Mouse (Mus musculus) intestine, postnatal 0 days (tissue): ENCODE measurements at regions not wholly inside any gene's neighbourhood (a gene's known extent, or its start where the extent isn't known, plus 50 kb on each side); places are given as distances from the start of the nearest gene placed in this dataset.
A peak's percentile ranks its signal among the peaks of the same experiment; 100 is the strongest.

Experiments used
- ATAC-seq: fragments of 200-750 bp; cut with Nextera tagmentation; 2 replicates; pipeline ENCODE4 v1.8.0; 2017; ENCODE audit warnings: mild to moderate bottlenecking, moderate TSS enrichment, moderate library complexity
- H3K27ac ChIP-seq: fragments of 300-500 bp; sonication (generic); 2 replicates; pipeline ENCODE4 v1.5.1; 2014; ENCODE audit warnings: mild to moderate bottlenecking, low read depth, low read length, moderate library complexity
- H3K27me3 ChIP-seq: fragments of 300-500 bp; sonication (generic); replicated peaks from 2 replicates; pipeline ENCODE4 v1.6.1; 2014; ENCODE audit warnings: low read length, mixed read lengths; ENCODE audit not compliant: control insufficient read depth, insufficient read depth
- H3K36me3 ChIP-seq: fragments of 300-500 bp; sonication (generic); 2 replicates; pipeline ENCODE4 v1.6.1; 2014; ENCODE audit warnings: mild to moderate bottlenecking, moderate library complexity; ENCODE audit not compliant: control insufficient read depth, insufficient read depth
- H3K4me1 ChIP-seq: fragments of 300-500 bp; sonication (generic); replicated peaks from 2 replicates; pipeline ENCODE4 v1.6.1; 2014; ENCODE audit warnings: antibody characterized with exemption, low read length, mixed read lengths; ENCODE audit not compliant: control insufficient read depth, insufficient read depth
- H3K4me2 ChIP-seq: fragments of 300-500 bp; sonication (generic); replicated peaks from 2 replicates; pipeline ENCODE4 v1.6.1; 2014; ENCODE audit warnings: low read depth, mild to moderate bottlenecking, moderate library complexity
- H3K4me3 ChIP-seq: fragments of 300-500 bp; sonication (generic); 2 replicates; pipeline ENCODE4 v1.5.1; 2014; ENCODE audit warnings: low read depth, low read length
- H3K9ac ChIP-seq: fragments of 300-500 bp; sonication (generic); 2 replicates; pipeline ENCODE4 v1.6.1; 2014; ENCODE audit warnings: mild to moderate bottlenecking, low read depth, low read length
- H3K9me3 ChIP-seq: fragments of 300-500 bp; sonication (generic); 2 replicates; pipeline ENCODE4 v1.6.1; 2016; ENCODE audit warnings: mixed run types; ENCODE audit not compliant: control insufficient read depth
- CTCF ChIP-seq: sonication (generic); IDR thresholded peaks from 2 replicates; pipeline ENCODE4 v1.5.1; 2016; ENCODE audit warnings: low read depth, mild to moderate bottlenecking, control low read depth, antibody characterized with exemption, moderate library complexity
- WGBS: fragments of 180-500 bp; shearing (Covaris S2); extraction: QIAGEN DNeasy Blood & Tissue Kit; methylation state at CpG from one replicate; pipeline ENCODE4 v1.1.7; 2014; 5-methylcytosine and 5-hydroxymethylcytosine counted together

DNA sequence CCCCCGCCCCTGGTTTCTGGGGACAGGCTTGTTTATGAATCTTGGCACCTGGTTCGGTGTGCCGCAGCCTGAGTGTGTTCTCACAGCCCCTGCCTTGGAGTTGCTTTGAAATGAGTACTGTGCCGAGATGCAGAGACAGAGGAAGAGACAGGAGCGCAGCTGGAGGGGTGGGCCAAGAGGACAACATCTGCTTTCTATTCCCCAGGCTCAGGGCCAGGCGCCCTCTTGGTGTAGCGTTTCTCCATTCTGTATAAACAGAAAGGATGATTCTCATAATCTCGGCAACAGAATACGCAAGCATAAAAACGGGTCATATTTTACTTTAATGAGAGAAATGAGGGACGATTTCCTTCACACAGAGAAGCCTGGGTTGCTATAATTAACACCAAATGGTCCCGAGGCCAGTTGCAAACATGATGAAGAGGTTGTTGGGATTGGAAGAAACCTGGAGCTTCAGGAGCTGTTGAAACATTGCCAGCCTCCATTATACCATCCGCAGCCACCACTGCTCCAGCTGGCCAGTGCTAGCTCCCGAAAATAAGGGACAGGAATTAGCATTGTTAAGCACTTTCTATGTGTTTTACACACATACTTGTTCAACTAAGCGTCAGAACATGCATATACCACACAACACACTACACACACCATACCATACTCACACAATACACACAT is 236.4 kb downstream of the Gm12728 start:
- no peaks in the 10 kb centered on the region for H3K27me3 ChIP-seq
- no peaks in the 10 kb centered on the region for H3K9me3 ChIP-seq
- WGBS, result 59% methylated on average over 15 of the region's 15 CpGs
- no peak overlapping the region for H3K27ac ChIP-seq
- H3K4me3 ChIP-seq, result no peak overlapping the region
- no peak overlapping the region for H3K4me2 ChIP-seq
- H3K36me3 ChIP-seq, result no peaks in the 10 kb centered on the region
- ATAC-seq, result no peak
- TF ChIP-seq CTCF, result no peak
- H3K4me1 ChIP-seq, result no peaks in the 10 kb centered on the region; the same call in 1 of the 2 replicates
- H3K9ac ChIP-seq, result no peak overlapping the region

DNA sequence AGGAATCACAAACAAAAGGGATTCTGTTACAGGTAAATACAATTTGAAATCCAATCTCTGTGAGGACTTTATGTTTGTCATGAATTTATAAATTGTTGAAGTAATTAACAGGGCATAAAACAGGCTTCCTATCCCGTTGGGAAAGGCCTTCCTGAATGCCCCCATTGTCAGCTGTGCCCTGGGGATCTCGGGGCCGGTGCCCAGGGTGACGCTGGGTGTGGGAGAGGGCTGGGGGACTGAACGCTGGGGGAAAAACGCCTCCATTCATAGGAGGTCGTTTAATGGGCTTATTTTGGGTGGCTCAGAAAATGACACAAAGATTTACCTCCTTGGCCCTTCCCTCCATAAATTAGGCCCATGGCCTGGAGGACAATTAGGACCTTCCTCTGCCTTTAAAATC is 250.7 kb downstream of the Gm12728 start:
- Histone ChIP-seq H3K9ac (no peak overlapping the region), H3K27me3 (no peaks in the 10 kb centered on the region), H3K4me2 (no peak overlapping the region), H3K9me3 (no peaks in the 10 kb centered on the region), H3K4me3 (no peak overlapping the region), H3K27ac (no peak overlapping the region), H3K4me1 (peaks cover 4% of the 10 kb centered on the region; the same call in 1 of the 2 replicates), H3K36me3 (no peaks in the 10 kb centered on the region)
- WGBS, result 60% methylated on average over 7 of the region's 7 CpGs
- ATAC-seq, result no peak
- no peak for TF ChIP-seq CTCF

DNA sequence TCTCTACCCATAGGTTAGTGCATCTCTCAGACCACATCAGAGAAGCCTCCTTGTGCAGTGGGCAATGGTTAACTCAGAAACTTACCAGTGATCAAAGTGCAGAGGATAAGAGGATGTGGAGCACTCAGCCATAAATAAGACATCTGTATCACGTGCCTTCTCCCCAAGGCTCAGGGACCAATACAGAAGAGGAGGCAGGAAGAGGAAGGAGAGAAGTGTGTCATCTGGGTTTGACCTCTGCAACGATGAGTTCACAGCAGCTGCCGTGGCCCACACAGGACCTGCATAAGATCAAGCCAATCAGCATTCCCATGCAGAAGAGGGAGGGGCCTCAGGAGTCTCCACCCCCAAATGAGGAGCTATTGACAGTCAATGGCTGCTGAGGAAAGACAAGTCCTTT is 252.8 kb downstream of the Gm12728 start:
- H3K27ac ChIP-seq, result no peak overlapping the region
- no peak overlapping the region for H3K9ac ChIP-seq
- ATAC-seq, result peak; percentile 98
- no peak overlapping the region for H3K4me2 ChIP-seq
- no peaks in the 10 kb centered on the region for H3K27me3 ChIP-seq
- no peaks in the 10 kb centered on the region for H3K9me3 ChIP-seq
- no peak overlapping the region for H3K4me3 ChIP-seq
- TF ChIP-seq CTCF, result no peak
- 14% methylated on average over 3 of the region's 3 CpGs for WGBS
- H3K36me3 ChIP-seq, result no peaks in the 10 kb centered on the region
- H3K4me1 ChIP-seq, result peaks cover 4% of the 10 kb centered on the region; the same call in 1 of the 2 replicates

DNA sequence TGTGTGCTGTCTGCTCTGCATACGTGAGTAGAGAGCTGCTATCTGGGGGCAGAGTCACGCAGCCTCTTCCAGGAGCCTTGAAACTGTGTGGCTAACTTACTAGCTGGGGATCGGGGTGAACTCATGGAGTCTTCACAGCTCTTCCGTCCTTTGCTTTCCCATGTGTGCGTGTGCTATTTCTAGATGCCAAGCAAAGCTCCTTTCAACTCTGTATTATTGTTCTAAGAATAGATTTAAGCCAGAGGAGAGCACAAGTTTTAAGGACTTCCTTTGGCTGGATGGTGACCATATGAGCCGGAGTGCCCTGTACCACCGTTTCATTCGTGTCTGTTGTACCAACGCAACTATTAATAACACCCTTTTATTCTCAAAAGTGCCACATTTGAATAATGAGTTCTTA is 254.0 kb downstream of the Gm12728 start:
- no peak overlapping the region for H3K4me3 ChIP-seq
- no peak for TF ChIP-seq CTCF

DNA sequence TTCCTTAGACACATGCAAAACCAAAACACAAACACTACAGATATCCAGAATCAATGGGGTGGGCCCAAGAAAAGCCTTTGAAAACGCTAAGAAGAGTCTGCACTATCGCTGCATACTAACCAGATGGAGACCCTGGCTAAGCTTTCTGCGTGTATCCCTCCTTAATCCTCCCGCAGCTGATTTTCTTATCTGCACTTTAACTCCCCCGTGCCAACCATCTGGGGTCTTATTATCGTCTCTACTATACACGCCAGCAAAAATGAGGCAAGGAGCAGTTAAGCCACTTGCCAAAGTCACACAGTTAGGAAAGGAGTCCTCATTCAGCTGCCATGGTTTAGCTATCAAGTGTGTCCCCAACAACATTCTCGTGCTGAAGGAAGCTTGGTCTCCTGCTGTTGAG is 258.4 kb downstream of the Gm12728 start:
- WGBS, result 80% methylated on average over 8 of the region's 8 CpGs

More for the DNA sequence above, 254.0 kb downstream of the Gm12728 start:
- Histone ChIP-seq H3K9ac (no peak overlapping the region), H3K4me1 (peaks cover 4% of the 10 kb centered on the region; the same call in 1 of the 2 replicates), H3K36me3 (no peaks in the 10 kb centered on the region), H3K9me3 (no peaks in the 10 kb centered on the region), H3K4me2 (no peak overlapping the region), H3K27me3 (no peaks in the 10 kb centered on the region), H3K27ac (no peak overlapping the region)
- 78% methylated on average over 9 of the region's 9 CpGs for WGBS
- no peak for ATAC-seq

DNA sequence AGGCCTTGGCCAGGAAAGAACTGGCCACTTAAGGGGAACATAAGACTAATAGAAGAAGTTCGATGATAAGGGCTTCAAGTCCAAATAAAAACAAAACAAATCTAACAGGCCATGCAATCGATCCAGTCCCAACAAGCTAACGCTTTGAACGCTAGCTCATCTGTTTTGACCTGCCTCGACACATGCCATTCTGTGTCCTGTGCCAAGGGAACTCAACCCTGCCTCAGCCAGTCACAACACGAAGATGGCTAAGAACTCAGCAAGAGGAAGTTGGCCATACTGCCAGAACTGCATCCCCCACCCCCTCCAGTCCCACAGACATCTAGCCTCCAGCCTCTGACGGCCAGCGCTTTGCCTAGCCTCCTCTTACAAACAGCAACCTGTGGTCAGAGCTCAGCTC is 259.1 kb downstream of the Gm12728 start:
- H3K27ac ChIP-seq, result no peak overlapping the region
- no peaks in the 10 kb centered on the region for H3K9me3 ChIP-seq
- 85% methylated on average over 8 of the region's 8 CpGs for WGBS
- no peak overlapping the region for H3K4me2 ChIP-seq
- no peak overlapping the region for H3K4me3 ChIP-seq
- H3K36me3 ChIP-seq, result no peaks in the 10 kb centered on the region
- no peak for ATAC-seq
- no peak overlapping the region for H3K9ac ChIP-seq
- 0 out of 2 replicates have a peak, but pooled peaks cover 12% of the 10 kb centered on the region for H3K4me1 ChIP-seq
- TF ChIP-seq CTCF, result no peak
- no peaks in the 10 kb centered on the region for H3K27me3 ChIP-seq

More for the DNA sequence above, 258.4 kb downstream of the Gm12728 start:
- no peaks in the 10 kb centered on the region for H3K36me3 ChIP-seq
- ATAC-seq, result no peak
- H3K4me1 ChIP-seq, result 0 out of 2 replicates have a peak, but pooled peaks cover 12% of the 10 kb centered on the region
- H3K27ac ChIP-seq, result no peak overlapping the region
- no peaks in the 10 kb centered on the region for H3K9me3 ChIP-seq
- no peaks in the 10 kb centered on the region for H3K27me3 ChIP-seq
- H3K4me2 ChIP-seq, result no peak overlapping the region
- TF ChIP-seq CTCF, result no peak
- H3K4me3 ChIP-seq, result no peak overlapping the region
- H3K9ac ChIP-seq, result no peak overlapping the region

DNA sequence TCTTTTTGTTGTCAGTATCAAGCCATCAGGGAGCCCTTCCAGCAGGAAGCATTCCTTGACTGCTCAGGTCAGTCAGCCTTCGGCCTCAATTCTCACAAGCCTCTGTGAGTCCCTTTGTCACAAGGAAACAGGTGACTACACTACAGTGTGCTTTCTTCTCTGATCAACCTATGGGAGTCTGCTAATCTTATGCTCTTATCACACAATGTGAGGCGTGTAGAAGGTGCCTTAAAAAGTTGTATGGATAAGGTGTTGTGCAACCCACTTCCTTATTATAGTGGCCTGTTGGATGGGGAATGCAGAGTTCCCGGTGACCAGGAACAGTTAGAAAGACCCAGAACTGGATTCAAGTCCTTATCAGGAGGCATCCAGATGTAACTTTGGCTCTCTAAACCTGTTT is 260.2 kb downstream of the Gm12728 start:
- peak overlapping the region; percentile 83 for H3K27ac ChIP-seq
- no peaks in the 10 kb centered on the region for H3K36me3 ChIP-seq
- 0 out of 2 replicates have a peak, but pooled peaks cover 12% of the 10 kb centered on the region for H3K4me1 ChIP-seq
- ATAC-seq, result peak; percentile 96
- no peak overlapping the region for H3K4me2 ChIP-seq
- H3K9me3 ChIP-seq, result no peaks in the 10 kb centered on the region
- H3K9ac ChIP-seq, result no peak overlapping the region
- no peak overlapping the region for H3K4me3 ChIP-seq
- H3K27me3 ChIP-seq, result no peaks in the 10 kb centered on the region
- WGBS, result 37% methylated on average over 3 of the region's 3 CpGs
- no peak for TF ChIP-seq CTCF
